Mouse (Mus musculus) urinary bladder, postnatal 25 days (tissue): ENCODE measurements around the gene Btg1-ps1.
"Not testable (repeated sequence)": the region's sequence is repeated elsewhere in the genome, so short reads cannot be mapped to it uniquely, and the experiment has no call there.

Experiments
- DNase-seq: peaks from one replicate; pipeline ENCODE4 v3.0.0; 2022; ENCODE audit warnings: low spot score

The Btg1-ps1 gene

GRCm38 (mm10) chrX:38018597-38018996 lies at the start of gene Btg1-ps1:
TSS of gene Btg1-ps1 (minus strand) at chrX:38018815.
- not testable (repeated sequence) for DNase-seq

GRCm38 (mm10) chrX:38066175-38066574 lies 47.6 kb upstream of the Btg1-ps1 start, which contains the start of gene Rhox10:
TSS of gene Rhox10 (plus strand) at chrX:38066475.
- no peak for DNase-seq

DNA sequence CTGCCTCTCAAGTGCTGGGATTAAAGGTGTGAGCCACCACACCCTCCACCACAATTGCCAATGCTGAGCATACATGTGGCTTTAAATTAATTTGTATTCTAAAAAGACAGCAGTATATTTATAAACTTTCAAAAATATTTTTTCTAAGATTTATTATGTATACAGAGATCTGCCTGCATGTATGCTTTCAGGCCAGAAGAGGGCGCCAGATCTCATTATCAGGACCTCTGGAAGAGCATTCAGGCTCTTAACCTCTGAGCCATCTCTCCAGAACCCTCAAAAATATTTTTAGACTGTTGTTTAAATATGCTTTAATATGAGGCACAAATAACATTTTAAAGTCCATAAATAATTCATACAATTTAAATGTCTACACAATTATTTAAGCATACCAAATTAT lies 42.9 kb upstream of the Btg1-ps1 start:
- DNase-seq: no peak

DNA sequence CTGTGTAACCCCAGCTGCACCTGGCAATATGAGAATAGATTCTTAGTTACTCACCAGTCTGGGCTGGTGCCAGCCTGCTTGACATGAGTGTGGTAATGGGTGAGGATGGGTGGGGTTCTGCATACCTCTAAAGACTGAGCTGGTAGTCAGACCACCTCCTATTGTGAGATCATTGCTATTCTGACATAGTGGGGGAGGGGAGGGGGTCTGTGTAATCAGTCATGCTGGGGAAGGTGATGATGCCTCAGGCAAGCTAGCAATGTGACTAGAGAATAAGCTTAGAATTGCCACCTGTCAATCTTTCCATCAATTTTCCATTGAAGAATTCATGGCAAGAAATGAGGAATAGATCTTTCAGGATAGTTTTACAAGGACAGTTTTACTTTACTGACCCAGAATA lies 24.4 kb upstream of the Btg1-ps1 start, which contains the start of gene Btg1-ps2:
TSS of gene Btg1-ps2 (minus strand) at position 101 of the 400 bp plus-strand sequence.
- DNase-seq: not testable (repeated sequence)

DNA sequence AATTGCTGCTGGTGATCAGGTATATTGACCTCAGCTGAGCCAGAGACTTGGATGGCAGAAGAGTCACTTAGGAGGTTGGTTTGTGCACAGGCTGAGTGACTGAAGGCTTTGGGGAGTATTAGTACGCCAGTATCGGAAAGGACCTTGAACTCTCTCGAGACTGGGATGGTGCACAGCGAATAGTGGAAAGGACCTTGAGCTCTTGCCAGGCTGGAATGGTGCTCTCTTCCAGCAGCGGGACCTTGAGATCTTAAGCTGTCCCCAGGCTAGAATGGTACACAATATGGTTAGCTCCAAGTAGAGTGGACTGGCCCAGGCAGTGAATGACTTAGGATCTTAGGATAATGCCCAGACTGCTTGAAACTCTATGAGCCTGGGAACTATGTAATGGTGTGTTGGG lies 21.1 kb upstream of the Btg1-ps1 start:
- DNase-seq: no peak

DNA sequence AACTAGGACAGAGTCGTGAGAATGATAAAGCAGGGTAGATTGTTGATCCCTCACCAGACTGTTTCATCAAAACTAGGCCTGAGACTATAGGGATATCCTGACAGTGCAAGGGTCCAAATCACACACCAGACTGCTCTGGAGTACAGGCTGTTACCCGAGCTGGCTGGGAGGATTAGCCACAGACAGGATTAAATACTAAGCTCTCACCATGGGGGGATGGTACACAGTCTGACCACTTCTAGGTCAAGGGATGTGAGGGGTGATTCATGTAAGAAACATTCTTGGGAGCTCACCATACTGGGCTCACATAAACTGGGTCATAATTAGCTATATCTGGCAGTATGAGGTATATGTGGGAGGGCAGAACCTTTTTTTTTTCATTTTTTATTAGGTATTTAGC lies 15.2 kb upstream of the Btg1-ps1 start:
- no peak for DNase-seq

- no peak for DNase-seq
These were observed 9.9 kb downstream of the Btg1-ps1 start for GRCm38 (mm10) chrX:38008756-38009155.
